Mouse (Mus musculus) right cerebral cortex, postnatal 14 days (tissue): ENCODE measurements around the gene Sdhb.
A peak's percentile ranks its signal among the peaks of the same experiment; 100 is the strongest.

Source experiments
- DNase-seq: peaks from one replicate; pipeline ENCODE4 v3.0.0; 2022

The Sdhb gene

DNA sequence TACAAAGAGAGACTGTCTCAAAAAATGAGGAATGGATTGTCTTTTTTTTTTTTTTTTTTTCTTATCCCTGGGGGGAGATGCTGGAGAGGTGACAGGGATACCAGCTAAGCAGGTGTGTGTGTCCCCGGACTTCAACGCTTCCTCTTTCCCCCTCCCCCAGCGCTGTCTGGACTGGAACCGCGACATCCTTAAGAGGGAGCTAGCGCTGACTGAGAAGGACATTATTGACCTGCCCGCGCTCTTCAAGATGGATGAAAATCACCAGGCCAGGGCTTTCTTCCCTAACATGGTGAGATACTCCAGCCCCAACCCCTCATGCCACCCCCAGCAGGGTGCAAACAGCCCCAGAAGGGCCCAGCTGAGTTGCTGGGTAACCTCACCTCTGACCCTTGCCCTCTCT lies 12.0 kb upstream of the Sdhb start:
- no peak for DNase-seq

DNA sequence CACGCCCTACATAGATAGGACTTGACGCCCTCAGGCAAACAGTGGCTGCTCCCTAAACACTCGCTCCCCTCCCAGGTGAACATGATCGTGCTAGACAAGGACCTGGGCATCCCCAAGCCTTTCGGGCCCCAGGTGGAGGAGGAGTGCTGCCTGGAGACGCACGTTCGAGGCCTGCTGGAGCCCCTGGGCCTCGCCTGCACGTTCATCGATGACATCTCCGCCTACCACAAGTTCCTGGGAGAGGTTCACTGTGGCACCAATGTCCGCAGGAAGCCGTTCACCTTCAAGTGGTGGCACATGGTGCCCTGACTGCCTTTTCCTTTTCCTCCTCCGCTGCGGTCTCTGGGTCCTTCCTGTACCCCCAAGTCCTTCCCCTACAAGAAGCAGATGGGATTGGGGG lies 11.4 kb upstream of the Sdhb start:
- no peak for DNase-seq

DNA sequence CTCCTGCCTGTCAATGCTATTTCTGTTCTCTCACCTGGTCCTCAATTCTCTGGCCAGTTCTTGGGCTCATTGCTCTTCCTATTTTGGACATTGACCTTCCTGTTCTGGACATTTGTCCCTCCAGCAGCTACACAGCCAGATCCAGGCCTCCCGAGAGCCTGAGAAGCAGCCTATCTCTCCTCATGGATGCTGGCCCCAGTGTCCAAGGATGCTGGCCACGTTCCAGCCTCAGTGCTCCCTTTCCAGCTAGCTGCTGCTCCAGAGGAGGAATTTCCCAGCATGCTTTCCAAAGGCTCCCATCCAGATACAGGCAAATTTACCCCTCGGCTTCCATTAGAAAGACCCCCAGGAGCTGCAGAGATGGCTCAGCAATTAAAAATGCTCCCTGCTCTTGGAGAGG lies 10.4 kb upstream of the Sdhb start:
- DNase-seq, result no peak

DNA sequence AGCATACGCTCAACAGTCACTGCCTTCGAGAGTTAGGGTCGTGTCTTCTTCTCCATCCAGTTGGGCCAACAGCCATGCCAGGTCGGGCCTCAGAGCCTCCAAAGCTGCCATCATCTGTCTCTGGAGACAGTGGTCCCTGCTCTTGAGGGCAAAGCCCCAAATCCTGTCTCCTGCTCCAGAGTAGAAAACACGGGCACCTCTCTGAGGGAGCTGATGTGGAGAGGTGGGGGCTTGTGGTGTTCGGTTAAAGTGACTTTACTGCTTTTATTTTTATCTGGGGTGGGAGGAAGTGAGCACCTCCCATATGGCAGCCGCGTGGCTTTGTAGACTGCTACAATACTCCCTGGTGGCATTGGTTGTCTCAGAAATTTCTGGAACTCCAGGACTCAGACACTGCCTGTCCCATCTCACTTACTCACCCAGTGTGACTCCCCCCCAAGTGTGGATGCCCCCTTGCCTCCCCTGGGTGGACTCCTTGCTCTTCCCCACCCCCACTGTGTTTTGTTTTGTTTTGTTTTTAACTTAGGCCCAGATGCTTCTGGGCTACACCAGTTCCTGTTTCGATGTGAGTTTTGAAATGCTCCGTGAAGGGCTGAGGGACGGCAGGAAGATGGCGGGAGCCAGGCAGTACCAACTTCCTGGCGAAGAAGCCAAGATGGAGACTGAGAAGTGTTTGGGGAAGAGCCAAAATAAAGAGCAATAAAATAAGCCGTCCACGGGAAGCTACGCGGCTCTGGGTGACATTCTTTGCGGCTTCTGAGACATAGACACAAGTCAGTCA lies 9.0 kb upstream of the Sdhb start:
- no peak for DNase-seq

DNA sequence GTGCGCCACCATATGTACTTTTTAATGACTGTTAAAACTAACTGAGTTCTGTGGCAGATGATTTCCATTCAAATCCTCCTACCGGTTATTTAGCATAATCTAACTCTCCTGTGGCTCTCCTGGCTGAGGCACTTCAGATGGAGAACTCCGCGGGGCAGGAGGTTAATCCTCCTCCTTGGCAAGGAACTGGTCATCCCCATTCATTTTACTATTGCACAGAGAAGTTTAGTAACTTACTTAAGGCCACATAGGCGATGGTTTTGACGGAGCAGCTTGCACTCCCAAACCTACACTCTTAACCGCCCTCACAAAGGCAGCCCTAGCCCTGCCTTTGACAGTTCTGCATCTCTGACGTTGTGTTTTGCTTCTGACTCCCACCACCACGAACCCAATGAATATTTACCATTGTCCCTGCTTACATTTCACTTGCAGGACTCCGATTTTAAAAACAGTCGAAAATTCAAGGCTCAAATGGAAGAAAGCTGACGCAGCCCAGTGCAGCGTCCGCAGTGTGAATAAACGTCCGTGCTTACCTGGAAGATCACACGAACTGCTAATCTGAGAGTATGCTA lies 3.8 kb upstream of the Sdhb start:
- no peak for DNase-seq

DNA sequence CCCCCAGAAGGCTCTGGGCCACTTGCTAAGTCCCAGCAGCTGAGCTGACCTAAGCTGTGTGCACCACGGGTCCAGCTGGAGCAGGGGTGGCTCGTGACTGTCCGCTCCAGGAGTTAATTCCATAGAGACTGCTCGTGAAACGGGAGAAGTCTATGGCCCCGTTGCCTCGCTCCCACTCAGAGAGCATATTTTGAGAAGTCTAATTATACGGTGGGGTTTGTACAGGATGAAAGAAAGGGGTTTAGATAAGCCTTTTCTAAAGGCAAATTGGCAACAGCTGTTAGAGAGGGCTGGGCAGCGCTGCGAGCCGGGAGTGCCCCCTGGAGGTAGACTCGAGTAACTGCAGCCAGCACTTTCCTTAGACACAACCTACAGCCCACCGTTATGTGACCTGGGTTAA lies 3.3 kb upstream of the Sdhb start:
- DNase-seq, result peak; percentile 69

DNA sequence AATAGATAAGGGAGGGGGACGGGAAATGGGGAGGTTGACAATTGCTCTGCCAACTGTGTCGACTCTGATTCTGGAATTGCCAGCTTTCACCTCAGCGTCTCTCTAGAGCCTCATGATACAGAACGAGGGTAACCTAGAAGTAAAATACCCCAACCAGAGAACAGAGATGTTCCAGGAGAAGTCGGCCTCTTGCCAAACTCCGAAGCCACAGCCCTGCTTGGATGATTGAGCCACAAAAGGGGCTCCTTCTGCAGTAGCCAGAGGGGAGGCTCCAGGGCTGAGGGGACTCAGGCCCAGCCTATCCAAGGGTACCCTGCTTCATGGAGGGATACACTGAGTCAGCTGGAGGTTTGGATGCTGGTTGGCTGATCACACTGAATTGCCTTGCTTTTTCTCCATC lies 2.7 kb upstream of the Sdhb start:
- no peak for DNase-seq

DNA sequence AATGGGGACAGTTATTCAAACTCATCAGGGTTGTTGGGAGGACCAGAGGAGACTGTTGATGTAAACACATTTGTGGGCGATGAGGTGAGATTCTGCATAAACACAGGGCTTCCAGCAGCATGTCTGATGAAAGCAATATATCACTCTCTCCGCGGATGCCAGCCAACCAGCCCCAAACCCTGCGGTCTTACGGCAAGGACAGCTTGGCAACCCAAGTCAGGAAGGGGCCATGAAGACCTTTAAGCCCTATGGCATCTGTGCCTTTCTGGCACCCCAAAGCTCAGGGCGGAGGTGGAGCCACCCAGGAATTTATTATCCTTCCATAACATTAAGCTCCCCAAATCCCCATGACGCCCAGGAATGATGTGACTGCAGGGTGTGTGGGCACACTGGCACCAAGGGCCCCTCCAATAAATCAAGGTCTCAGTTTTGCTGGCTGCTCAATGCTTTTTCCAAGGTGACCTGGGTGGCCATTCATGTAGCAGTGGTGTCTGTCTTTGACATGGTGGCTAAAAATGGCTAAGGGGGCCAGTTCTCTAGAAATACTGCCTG lies 1.8 kb upstream of the Sdhb start:
- DNase-seq, result no peak

DNA sequence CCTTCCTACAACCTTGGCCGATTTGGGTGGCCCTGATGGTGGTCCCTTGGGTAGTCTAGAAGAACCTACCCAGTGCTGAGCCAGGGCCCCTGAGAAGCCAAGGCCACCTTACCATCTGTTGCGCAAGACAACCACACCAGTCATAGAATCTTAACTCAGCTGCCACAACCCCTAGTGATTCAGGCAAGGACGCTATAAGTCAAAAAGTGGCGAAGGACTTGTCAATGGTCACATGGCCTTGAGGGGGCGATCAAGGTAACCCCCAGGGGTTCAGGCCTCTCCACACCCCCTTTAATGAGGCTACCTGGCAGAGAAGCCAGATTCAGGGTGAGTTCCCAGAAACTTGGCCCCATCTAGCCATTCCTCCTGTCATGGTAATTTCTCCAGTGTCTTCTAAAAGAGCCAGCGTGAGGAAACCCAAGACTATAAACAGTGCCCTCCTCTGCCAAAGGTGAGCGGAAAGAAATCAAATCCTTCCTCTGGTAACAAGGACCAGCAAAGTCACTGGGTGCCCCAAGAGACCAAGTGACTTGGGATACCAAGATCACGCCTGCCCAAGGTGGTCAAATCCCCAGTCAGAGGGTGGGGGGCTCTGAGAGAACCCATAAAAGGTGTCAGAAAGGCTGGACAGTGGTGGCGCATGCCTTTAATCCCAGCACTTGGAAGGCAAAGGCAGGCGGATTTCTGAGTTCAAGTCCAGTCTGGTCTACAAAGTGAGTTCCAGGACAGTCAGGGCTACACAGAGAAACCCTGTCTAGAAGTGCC lies 1.1 kb upstream of the Sdhb start:
- DNase-seq, result no peak

DNA sequence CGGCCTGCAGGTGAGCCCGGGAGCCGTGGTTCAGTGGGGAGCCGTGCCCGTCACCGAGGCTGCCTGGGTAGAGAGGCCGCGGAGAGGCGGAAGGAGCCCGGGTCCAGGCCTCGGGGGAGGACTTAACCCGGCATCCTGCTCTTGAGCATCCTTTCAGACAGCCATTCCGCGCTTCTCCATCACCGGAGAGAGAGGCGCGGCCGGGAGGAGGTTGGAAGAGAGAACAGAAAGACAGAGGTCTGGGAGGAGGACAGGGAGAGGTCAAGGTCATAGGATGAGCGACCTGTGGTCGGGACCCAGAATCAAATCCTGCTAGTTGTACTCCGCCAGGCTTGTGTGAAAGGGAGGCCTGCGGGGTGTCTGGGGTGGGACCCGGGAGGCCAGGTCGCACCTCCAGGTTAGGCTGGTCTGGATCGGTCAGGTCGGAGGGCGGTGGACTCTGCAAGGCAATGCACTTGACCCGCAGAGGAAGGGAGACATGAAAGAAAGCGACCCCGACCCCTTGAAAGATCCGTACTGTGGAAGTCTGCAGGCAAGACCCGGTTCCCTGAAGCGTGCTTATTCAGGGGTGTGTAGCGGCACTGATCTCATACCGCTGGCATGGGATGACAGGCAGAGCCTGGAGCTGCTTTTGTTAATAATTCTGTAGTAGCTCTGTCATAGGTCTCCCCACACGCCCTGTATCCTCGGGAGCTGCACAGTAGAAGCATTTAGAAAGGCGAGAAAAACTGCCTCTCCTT lies 634 bp downstream of the Sdhb start:
- DNase-seq, result no peak

DNA sequence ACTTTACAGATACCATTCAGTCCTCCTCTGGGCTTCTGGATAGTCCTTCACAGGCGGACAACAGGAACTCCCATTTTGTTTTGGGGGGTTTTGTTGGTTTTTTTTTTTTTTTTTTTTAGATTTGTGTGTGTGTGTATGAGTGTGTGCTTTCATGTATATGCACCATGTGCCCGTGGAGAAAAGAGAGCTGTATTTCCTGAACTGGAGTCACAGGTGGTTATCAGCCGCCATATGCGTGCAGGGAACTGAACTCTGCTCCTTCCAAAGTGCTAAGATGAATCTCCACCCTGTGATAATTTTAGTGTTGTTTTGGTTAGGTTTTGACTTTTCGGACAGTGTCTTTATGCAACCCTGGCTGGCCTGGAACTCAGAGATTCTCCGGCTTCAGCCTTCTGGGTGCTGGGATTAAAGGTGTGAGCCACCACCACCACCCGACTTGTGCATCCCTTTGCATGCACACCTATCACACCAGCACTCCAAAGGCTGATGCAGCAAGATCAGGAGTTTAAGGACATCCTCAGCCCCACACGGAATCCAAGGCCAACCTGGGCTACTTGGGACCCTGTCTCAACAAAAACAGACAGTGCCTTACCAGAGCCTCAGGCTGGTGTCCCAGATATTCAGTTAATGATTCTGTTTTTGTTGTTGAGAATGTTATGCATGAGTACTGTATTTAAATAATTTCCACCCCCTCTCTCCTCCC lies 1.4 kb downstream of the Sdhb start:
- no peak for DNase-seq

DNA sequence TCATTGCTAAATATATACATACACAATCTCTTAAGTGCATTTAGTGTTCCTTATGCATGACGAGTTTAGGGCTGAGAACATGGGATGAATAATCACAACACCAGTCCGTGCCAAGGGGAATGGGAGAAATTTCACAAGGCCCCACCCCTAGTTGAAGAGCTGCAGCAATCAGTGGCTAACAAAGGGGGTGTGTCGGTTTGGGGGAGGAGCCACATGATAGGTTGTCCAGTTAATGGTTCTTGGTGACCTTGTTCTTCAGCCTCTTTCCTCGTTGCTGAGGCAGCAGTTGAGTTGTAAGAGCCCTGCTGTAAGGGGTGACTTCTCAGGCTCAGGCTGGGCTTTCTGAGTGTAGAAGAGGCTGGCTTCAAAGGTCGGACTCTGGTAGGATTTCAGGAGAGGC lies 1.9 kb downstream of the Sdhb start:
- no peak for DNase-seq

DNA sequence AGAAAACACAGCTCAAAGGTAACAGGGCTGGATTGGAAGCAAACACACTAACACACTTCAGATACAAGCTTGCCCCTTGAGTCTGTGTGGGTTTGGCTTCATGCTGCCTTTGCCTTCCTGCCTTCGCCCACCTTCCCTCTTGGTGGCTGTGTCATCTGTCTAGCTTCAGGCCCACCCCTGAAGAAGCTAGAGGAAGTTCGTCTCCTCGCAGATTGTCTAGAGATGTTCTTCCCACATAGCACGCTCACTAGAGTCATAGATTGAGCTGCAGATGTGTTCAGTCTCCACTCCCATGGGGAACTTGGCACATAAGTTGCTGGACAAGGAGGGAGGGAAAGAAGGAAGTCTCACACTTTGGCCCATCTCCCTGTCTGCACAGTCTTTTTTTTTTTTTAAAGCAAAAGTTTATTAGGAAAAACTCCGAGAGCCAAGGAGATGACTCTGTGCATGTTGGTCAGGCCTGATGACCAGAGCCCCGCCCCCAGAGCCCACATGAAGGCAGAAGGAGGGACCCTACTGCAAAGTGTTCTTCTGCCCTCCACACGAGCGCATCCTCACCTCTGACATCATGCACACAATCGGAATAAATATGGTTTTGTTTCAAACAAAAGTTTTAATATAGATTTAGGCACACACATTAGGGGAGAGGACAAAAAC lies 3.1 kb downstream of the Sdhb start:
- DNase-seq, result no peak

DNA sequence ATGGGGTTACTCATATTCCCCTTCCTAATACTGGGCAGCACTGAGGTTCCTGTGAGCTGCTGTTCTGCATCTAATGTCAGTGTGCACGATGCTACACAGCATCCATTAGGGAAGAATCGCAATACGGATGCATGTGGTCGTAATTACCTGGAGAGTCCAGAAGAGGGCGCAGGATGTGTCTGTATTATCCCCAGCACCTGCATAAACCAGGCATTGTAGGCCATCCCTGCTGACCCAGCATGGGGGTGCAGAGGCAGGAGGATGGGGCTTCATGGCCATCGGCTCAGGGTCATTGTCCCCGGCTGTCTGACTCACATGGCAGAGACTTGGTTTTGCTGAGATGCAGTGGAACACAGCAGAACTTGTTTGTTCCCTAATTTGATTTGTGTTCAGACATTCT lies 3.6 kb downstream of the Sdhb start:
- peak; percentile 72 for DNase-seq

DNA sequence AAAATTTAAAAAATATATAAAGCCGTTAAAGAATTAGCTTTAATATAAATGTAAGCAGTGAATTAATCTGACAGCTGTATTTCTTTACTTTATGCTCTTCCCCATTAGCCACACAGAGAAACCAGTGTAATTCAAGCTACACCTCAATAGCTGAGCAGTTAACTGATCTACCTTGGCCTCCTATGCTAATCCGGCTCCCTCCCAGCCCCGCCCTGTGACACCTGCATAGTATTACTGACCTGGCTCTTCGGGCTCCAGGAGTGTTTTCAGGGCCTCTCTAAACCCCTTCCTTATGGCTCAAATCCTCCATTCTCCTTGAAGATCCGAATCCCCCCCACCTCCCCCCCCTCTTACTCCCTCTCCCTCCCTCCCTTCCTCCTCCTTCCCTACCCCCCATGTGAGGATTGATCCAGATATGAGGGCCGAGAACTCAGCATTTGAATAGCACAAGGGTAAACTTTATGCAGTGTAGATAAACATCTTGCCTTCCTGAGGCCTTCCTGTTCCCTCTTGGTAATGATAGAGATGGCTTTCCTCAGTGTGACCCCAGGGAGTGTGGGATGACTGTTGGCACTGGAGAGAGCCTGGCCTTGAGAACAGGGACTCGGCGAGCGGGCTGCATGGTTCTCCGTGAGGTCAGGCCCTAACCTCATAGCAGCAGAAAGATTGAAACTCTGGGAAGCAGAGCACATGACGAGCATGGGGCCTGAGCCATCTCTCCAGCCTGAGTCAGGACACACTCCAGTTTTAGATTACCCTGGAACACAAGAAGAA lies 6.6 kb downstream of the Sdhb start:
- no peak for DNase-seq

DNA sequence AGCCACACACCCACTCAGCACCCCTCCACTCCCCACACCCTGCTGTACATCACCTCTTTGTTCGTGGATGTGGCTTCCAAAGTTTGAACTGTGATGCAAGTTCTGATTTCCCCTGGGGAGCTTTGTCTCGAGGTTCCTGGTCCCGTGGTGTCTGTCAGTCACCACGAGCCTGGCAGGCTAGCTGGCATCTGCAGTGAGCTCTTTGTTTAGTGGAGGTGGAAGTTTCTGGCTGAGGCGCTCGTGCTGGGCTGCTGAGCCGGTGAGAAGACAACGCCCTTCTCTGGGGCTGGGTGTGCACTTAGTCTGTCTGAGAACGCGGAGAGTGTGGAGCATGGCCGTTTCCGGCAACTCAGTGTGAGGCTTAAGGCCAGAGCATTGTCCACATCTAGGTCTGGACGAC lies 10.7 kb downstream of the Sdhb start:
- DNase-seq, result no peak

DNA sequence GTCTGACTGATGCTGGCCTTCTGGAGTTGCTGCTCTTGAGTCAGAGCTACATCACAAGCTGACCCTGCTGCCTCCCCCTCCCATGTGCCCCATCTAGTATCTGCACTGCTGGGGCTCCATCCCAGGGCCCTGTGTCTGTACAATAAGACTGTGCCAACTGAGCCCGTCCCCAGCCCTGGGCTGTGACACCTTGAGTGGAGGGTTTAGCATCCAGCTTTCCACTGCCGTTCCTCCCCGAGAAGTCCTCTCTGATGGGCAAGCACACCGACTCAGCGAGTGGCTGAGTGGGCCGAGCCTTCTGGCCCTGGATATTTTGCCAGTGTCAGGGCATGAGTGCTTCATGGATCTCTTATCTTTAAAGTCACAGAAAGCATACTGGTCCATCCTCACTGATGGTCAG lies 13.4 kb downstream of the Sdhb start:
- DNase-seq, result no peak

DNA sequence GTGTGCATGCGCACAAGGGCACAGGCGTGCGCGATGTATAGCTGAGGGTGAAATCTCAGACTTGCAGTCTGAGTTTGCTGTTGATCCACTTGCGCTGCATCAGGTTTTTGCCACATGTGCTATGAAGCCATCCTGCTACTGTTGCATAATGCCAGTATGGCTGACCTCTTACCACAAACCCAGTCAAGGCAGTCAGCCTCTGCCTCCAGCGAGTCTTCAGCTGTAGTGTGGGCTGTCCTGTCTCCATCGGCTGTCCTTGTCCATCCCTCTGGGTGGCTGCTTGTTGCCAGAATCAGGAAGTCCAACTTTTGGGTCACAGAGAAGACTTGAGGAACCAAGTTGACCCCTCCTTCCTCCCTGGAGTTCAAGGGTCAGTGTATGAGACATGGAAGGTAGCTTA lies 14.4 kb downstream of the Sdhb start:
- DNase-seq, result no peak

DNA sequence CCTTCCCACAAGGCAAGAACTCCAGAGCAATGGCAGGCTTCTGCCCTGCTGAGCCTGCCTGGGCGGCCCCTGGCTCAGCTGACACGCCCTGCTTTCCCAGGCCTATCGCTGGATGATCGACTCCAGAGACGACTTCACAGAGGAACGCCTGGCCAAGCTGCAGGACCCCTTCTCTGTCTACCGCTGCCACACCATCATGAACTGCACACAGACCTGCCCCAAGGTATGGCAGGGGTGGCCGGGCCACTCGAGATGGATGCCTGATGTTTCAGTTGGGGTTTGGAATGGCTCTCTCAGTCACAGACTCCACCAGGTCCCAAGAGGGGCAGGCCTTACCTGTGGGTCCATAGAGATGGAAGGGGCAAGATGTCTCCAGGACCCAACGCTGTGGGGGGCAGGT lies 16.3 kb downstream of the Sdhb start:
- DNase-seq, result no peak

DNA sequence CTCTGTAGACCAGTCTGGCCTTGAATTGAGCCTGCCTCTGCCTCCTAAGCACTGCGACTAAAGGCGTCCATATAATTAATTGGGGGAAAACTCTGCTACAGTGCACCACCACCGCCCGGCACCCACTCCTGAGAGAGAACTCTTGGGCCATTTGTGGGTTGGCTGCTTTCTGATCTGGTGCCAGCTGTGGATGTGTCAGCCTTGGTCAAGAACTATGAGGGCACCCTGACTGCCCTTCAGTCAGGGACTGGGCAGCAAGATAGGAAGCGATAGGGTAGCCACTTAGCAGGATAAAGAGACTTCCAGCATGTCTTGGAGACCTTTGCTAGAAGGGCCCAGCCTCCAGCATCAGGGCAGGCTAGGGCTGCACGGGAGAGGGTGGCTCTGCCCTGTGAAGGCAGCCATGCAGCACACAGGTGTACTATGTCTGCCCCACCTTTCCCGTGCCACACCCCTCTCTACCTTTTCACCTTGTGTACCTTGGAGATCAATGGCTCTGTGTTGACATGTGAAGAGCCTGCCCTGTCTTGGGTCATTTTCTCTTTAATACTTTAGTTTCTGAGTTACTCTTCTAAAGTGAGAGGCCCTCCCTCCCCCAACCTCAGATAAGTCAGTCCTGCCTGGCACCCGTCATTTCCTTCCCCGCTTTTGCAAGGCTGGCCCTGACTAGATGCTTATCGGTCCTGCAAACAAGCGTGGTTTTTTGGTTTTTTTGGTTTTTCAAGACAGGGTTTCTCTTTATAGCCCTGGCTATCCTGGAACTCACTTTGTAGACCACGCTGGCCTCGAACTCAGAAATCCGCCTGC lies 17.1 kb downstream of the Sdhb start:
- DNase-seq, result no peak
